Mouse (Mus musculus) brain, embryonic 14.5 days (tissue): ENCODE measurements at regions not wholly inside any gene's neighbourhood (a gene's known extent, or its start where the extent isn't known, plus 50 kb on each side); places are given as distances from the start of the nearest gene placed in this dataset.

Source experiments
- CTCF ChIP-seq: fragments of 200-500 bp; IDR thresholded peaks from 2 replicates; pipeline ENCODE4 v1.5.1; 2012; ENCODE audit warnings: inconsistent platforms, mild to moderate bottlenecking, moderate library complexity, borderline replicate concordance; ENCODE audit not compliant: insufficient read depth, insufficient read length; ENCODE audit errors: extremely low read depth
- POLR2A ChIP-seq: fragments of 200-500 bp; IDR thresholded peaks from 2 replicates; pipeline ENCODE4 v1.6.1; 2012; ENCODE audit warnings: mild to moderate bottlenecking, inconsistent platforms, borderline replicate concordance; ENCODE audit not compliant: poor library complexity, insufficient read depth, insufficient read length, severe bottlenecking; ENCODE audit errors: extremely low read depth

- TF ChIP-seq POLR2A (no peak), CTCF (no peak)
Measured at GRCm38 (mm10) chr16:95640670-95641069, 54.3 kb upstream of the Erg start.
